Mouse (Mus musculus) CH12.LX (cell line): ENCODE measurements around the gene Wdr26. TPM values are rescaled to one million over a fixed set of nuclear protein-coding genes. Genes with fewer than 3 reads are reported as not detected.

Experiments used
- DNase-seq: peaks from one replicate; pipeline ENCODE4 v3.0.0-alpha.2; 2013; ENCODE audit errors: extremely low read depth
- H3K27ac ChIP-seq: 2 replicates; pipeline ENCODE4 v1.5.1; 2012; ENCODE audit warnings: low read depth, mild to moderate bottlenecking, control low read depth, moderate library complexity; ENCODE audit not compliant: insufficient read depth
- H3K27me3 ChIP-seq: replicated peaks from 2 replicates; pipeline ENCODE3; 2012; ENCODE audit warnings: inconsistent platforms
- H3K36me3 ChIP-seq, 2 experiments: replicated peaks in 1 of 2; 2 replicates each; pipeline versions ENCODE3 to v1.6.1; 2012; ENCODE audit warnings: inconsistent platforms in 1 of 2, low read length in 1 of 2, mild to moderate bottlenecking in 1 of 2, mixed read lengths in 1 of 2, moderate library complexity in 1 of 2; ENCODE audit not compliant: control insufficient read depth in 1 of 2, insufficient read depth in 1 of 2
- H3K4me1 ChIP-seq, 2 experiments: 2 replicates each; pipeline ENCODE4 v1.6.1; 2012; ENCODE audit warnings: inconsistent platforms in 1 of 2, moderate library complexity in 1 of 2; ENCODE audit not compliant: insufficient read depth in 2 of 2, control insufficient read depth in 1 of 2
- H3K4me2 ChIP-seq: 2 replicates; pipeline ENCODE4 v1.6.1; 2012; ENCODE audit warnings: low read depth, mild to moderate bottlenecking, control low read depth; ENCODE audit not compliant: poor library complexity, insufficient read depth, severe bottlenecking
- H3K4me3 ChIP-seq, 3 experiments: fragments of 150-350 bp in 1 of 3; sonication (generic) in 1 of 3; replicated peaks in 1 of 3; 2 replicates each; pipeline versions ENCODE3 to v1.5.1; 2011 to 2012; ENCODE audit warnings: low read depth in 2 of 3, low read length in 2 of 3, mild to moderate bottlenecking in 2 of 3, moderate library complexity in 2 of 3, control low read depth in 1 of 3, improper control_type of control experiment in 1 of 3, inconsistent platforms in 1 of 3, mixed read lengths in 1 of 3; ENCODE audit not compliant: poor library complexity in 1 of 3
- H3K79me2 ChIP-seq: replicated peaks from 2 replicates; pipeline ENCODE4 v1.6.1; 2012; ENCODE audit warnings: mild to moderate bottlenecking, moderate library complexity; ENCODE audit not compliant: control insufficient read depth, poor library complexity, insufficient read depth, severe bottlenecking; ENCODE audit errors: extremely low read depth
- H3K9ac ChIP-seq: 2 replicates; pipeline ENCODE4 v1.6.1; 2012; ENCODE audit warnings: low read depth, mild to moderate bottlenecking, control low read depth, moderate library complexity; ENCODE audit not compliant: insufficient read depth
- H3K9me3 ChIP-seq: replicated peaks from 2 replicates; pipeline ENCODE3; 2012; ENCODE audit warnings: low read length, inconsistent platforms, mixed read lengths
- BHLHE40 ChIP-seq: IDR thresholded peaks from 2 replicates; pipeline ENCODE4 v1.6.1; 2011; ENCODE audit warnings: mild to moderate bottlenecking, low read depth, low read length, improper control_type of control experiment
- CHD1 ChIP-seq: IDR thresholded peaks from 2 replicates; pipeline ENCODE4 v1.6.1; 2012; ENCODE audit warnings: low read depth, low read length, improper control_type of control experiment, inconsistent platforms
- CHD2 ChIP-seq: IDR thresholded peaks from 2 replicates; pipeline ENCODE4 v1.6.1; 2011; ENCODE audit warnings: low read length, improper control_type of control experiment
- CTCF ChIP-seq, 2 experiments: IDR thresholded peaks in 1 of 2; conservative IDR thresholded peaks in 1 of 2; 2 replicates each; pipeline ENCODE4 v1.5.1; 2011 to 2012; ENCODE audit warnings: low read depth in 2 of 2, low read length in 2 of 2, improper control_type of control experiment in 1 of 2, inconsistent platforms in 1 of 2, mild to moderate bottlenecking in 1 of 2, moderate library complexity in 1 of 2
- E2F4 ChIP-seq: IDR thresholded peaks from 2 replicates; pipeline ENCODE4 v1.6.1; 2011; ENCODE audit warnings: low read depth, low read length, improper control_type of control experiment; ENCODE audit not compliant: insufficient replicate concordance
- ELF1 ChIP-seq: IDR thresholded peaks from 2 replicates; pipeline ENCODE4 v1.6.1; 2014; ENCODE audit warnings: low read depth, mild to moderate bottlenecking, inconsistent platforms, low read length, improper control_type of control experiment
- EP300 ChIP-seq: IDR thresholded peaks from 2 replicates; pipeline ENCODE4 v1.6.1; 2011; ENCODE audit warnings: low read length, improper control_type of control experiment
- ETS1 ChIP-seq: conservative IDR thresholded peaks from 2 replicates; pipeline ENCODE4 v1.6.1; 2012; ENCODE audit warnings: low read depth, mild to moderate bottlenecking, inconsistent platforms, low read length, improper control_type of control experiment, moderate library complexity
- GABPA ChIP-seq: IDR thresholded peaks from 2 replicates; pipeline ENCODE4 v1.6.1; 2012; ENCODE audit warnings: low read depth, low read length, improper control_type of control experiment, inconsistent platforms; ENCODE audit not compliant: insufficient replicate concordance
- HCFC1 ChIP-seq: IDR thresholded peaks from 2 replicates; pipeline ENCODE4 v1.6.1; 2012; ENCODE audit warnings: low read depth, mild to moderate bottlenecking, inconsistent platforms, low read length, improper control_type of control experiment
- IRF4 ChIP-seq: IDR thresholded peaks from 2 replicates; pipeline ENCODE4 v1.6.1; 2014; ENCODE audit warnings: low read depth, mild to moderate bottlenecking, inconsistent platforms, low read length, improper control_type of control experiment
- JUN ChIP-seq: IDR thresholded peaks from 2 replicates; pipeline ENCODE4 v1.6.1; 2011; ENCODE audit warnings: low read depth, mild to moderate bottlenecking, low read length, improper control_type of control experiment, moderate library complexity; ENCODE audit not compliant: insufficient read depth
- JUND ChIP-seq: conservative IDR thresholded peaks from 2 replicates; pipeline ENCODE4 v1.6.1; 2011; ENCODE audit warnings: low read depth, low read length, improper control_type of control experiment
- KAT2A ChIP-seq: IDR thresholded peaks from 2 replicates; pipeline ENCODE4 v1.6.1; 2012; ENCODE audit warnings: low read length, improper control_type of control experiment, inconsistent platforms; ENCODE audit not compliant: insufficient replicate concordance
- MAFK ChIP-seq: IDR thresholded peaks from 2 replicates; pipeline ENCODE4 v1.6.1; 2011; ENCODE audit warnings: low read length, improper control_type of control experiment; ENCODE audit not compliant: insufficient replicate concordance
- MAX ChIP-seq: IDR thresholded peaks from 2 replicates; pipeline ENCODE4 v1.6.1; 2011; ENCODE audit warnings: low read length, improper control_type of control experiment
- MAZ ChIP-seq: IDR thresholded peaks from 2 replicates; pipeline ENCODE4 v1.6.1; 2012; ENCODE audit warnings: low read depth, mild to moderate bottlenecking, inconsistent platforms, low read length, improper control_type of control experiment, moderate library complexity
- MEF2A ChIP-seq: IDR thresholded peaks from 2 replicates; pipeline ENCODE4 v1.6.1; 2014; ENCODE audit warnings: low read depth, mild to moderate bottlenecking, inconsistent platforms, low read length, improper control_type of control experiment, borderline replicate concordance
- MXI1 ChIP-seq: IDR thresholded peaks from 2 replicates; pipeline ENCODE4 v1.6.1; 2011; ENCODE audit warnings: mild to moderate bottlenecking, low read depth, low read length, improper control_type of control experiment
- MYC ChIP-seq: IDR thresholded peaks from 2 replicates; pipeline ENCODE4 v1.6.1; 2011; ENCODE audit warnings: low read depth, mild to moderate bottlenecking, improper control_type of control experiment, low read length
- NELFE ChIP-seq: IDR thresholded peaks from 2 replicates; pipeline ENCODE4 v1.6.1; 2011; ENCODE audit warnings: low read depth, low read length, improper control_type of control experiment
- NRF1 ChIP-seq: IDR thresholded peaks from 2 replicates; pipeline ENCODE4 v1.6.1; 2014; ENCODE audit warnings: low read depth, mild to moderate bottlenecking, inconsistent platforms, low read length, improper control_type of control experiment, moderate library complexity
- PAX5 ChIP-seq: IDR thresholded peaks from 2 replicates; pipeline ENCODE4 v1.6.1; 2012; ENCODE audit warnings: low read length, inconsistent platforms, mixed read lengths
- POLR2A ChIP-seq: IDR thresholded peaks from 2 replicates; pipeline ENCODE4 v1.6.1; 2011; ENCODE audit warnings: low read depth, mild to moderate bottlenecking, improper control_type of control experiment, low read length
- POLR2AphosphoS2 ChIP-seq: IDR thresholded peaks from 2 replicates; pipeline ENCODE4 v1.6.1; 2011; ENCODE audit warnings: low read depth, low read length, improper control_type of control experiment
- RAD21 ChIP-seq: IDR thresholded peaks from 2 replicates; pipeline ENCODE4 v1.6.1; 2011; ENCODE audit warnings: low read depth, mild to moderate bottlenecking, low read length, improper control_type of control experiment, moderate library complexity
- RCOR1 ChIP-seq: conservative IDR thresholded peaks from 2 replicates; pipeline ENCODE4 v1.6.1; 2012; ENCODE audit warnings: low read depth, mild to moderate bottlenecking, inconsistent platforms, low read length, improper control_type of control experiment
- SIN3A ChIP-seq: IDR thresholded peaks from 2 replicates; pipeline ENCODE4 v1.6.1; 2012; ENCODE audit warnings: low read length, improper control_type of control experiment, inconsistent platforms
- SMC3 ChIP-seq: IDR thresholded peaks from 2 replicates; pipeline ENCODE4 v1.6.1; 2011; ENCODE audit warnings: low read depth, low read length, improper control_type of control experiment
- TBP ChIP-seq: conservative IDR thresholded peaks from 2 replicates; pipeline ENCODE4 v1.6.1; 2011; ENCODE audit warnings: low read depth, low read length, improper control_type of control experiment
- TCF12 ChIP-seq: IDR thresholded peaks from 2 replicates; pipeline ENCODE4 v1.6.1; 2014; ENCODE audit warnings: low read depth, mild to moderate bottlenecking, inconsistent platforms, low read length, improper control_type of control experiment
- UBTF ChIP-seq: IDR thresholded peaks from 2 replicates; pipeline ENCODE4 v1.6.1; 2012; ENCODE audit warnings: low read depth, mild to moderate bottlenecking, inconsistent platforms, low read length, improper control_type of control experiment, moderate library complexity
- USF1 ChIP-seq: IDR thresholded peaks from 2 replicates; pipeline ENCODE4 v1.6.1; 2014; ENCODE audit warnings: low read depth, mild to moderate bottlenecking, inconsistent platforms, low read length, improper control_type of control experiment
- USF2 ChIP-seq: conservative IDR thresholded peaks from 2 replicates; pipeline ENCODE4 v1.6.1; 2011; ENCODE audit warnings: low read depth, low read length, improper control_type of control experiment
- ZC3H11A ChIP-seq: IDR thresholded peaks from 2 replicates; pipeline ENCODE4 v1.6.1; 2012; ENCODE audit warnings: low read depth, mild to moderate bottlenecking, inconsistent platforms, low read length, improper control_type of control experiment
- ZKSCAN1 ChIP-seq: IDR thresholded peaks from 2 replicates; pipeline ENCODE4 v1.6.1; 2012; ENCODE audit warnings: low read depth, inconsistent platforms, low read length, improper control_type of control experiment, borderline replicate concordance
- ZMIZ1 ChIP-seq: IDR thresholded peaks from 2 replicates; pipeline ENCODE4 v1.6.1; 2012; ENCODE audit warnings: low read depth, mild to moderate bottlenecking, inconsistent platforms, low read length, improper control_type of control experiment
- ZNF384 ChIP-seq: IDR thresholded peaks from 2 replicates; pipeline ENCODE4 v1.6.1; 2012; ENCODE audit warnings: low read depth, low read length, improper control_type of control experiment, inconsistent platforms
- dilution Hi-C: fragments of 300-500 bp; cut with MboI; formaldehyde crosslinking; loops from 2 replicates; pipeline ENCODE4 v1.14.3; 2020; ENCODE audit warnings: low sequenced_read_pairs; ENCODE audit not compliant: extremely low pct_unique_long_range_greater_than_20kb, extremely low pct_ligation_motif_present
- in situ Hi-C: fragments of 300-500 bp; cut with MboI; formaldehyde crosslinking; loops from 3 replicates; pipeline ENCODE4 v1.14.3; 2019; ENCODE audit warnings: low sequenced_read_pairs, low pct_ligation_motif_present, low pct_unique_long_range_greater_than_20kb, mixed read lengths
- polyA plus RNA-seq: library from polyadenylated mRNA; unstranded; fragments of >175 nt; gene quantifications from 2 replicates; pipeline ENCODE4 v1.2.1, GENCODE M21; 2012; ENCODE audit warnings: low read depth; ENCODE audit not compliant: insufficient read length
- total RNA-seq, 2 experiments: library from RNA; depleted of rRNA; stranded (reverse); fragments of 300-350 nt in 1 of 2; fragments of >200 nt in 1 of 2; gene quantifications; 2 replicates each; pipeline ENCODE4 v1.2.3; 2012 to 2014

The Wdr26 gene
- total RNA-seq (2012; rRNA removed), result 32.4 and 32.9 TPM in 2 replicates
- 34.2 and 38.7 TPM in 2 replicates for total RNA-seq (2014; rRNA removed)
- polyA plus RNA-seq, result 50.8 and 65.0 TPM in 2 replicates

- dilution Hi-C loops, result no loop called here
- Histone ChIP-seq H3K79me2 (peaks cover 33% of the 10 kb centered on the region), H3K27ac (peak within 1 kb of the TSS; percentile 51), H3K36me3 (peaks cover 6 to 17% of the 10 kb centered on the region in 2 experiments), H3K9ac (peak within 1 kb of the TSS; percentile 91)
- TF ChIP-seq E2F4 (no peak), EP300 (no peak), MAFK (no peak), HCFC1 (peak; percentile 76), ZMIZ1 (peak; percentile 70), POLR2AphosphoS2 (no peak), RAD21 (peak; percentile 40), ZKSCAN1 (no peak), BHLHE40 (peak; percentile 98), NRF1 (0 out of 2 replicates have a peak, but pooled peaks have one; percentile 33), NELFE (no peak; the same call in 1 of the 2 replicates), GABPA (no peak), KAT2A (no peak), TBP (0 out of 2 replicates have a peak, but pooled peaks have one; percentile 33), CTCF (conservative IDR thresholded peaks at IDR 0.05 in 1 of 2, IDR thresholded peaks at IDR 0.05 in 1 of 2; ENCODE audit: low read depth in 2 of 2, low read length in 2 of 2) (peak in 1 of 2 experiments; percentile 37; a peak in 2 of 4 replicates), MEF2A (peak; percentile 20; the same call in 1 of the 2 replicates), MYC (peak; percentile 26; the same call in 1 of the 2 replicates), POLR2A (peak; percentile 75), ZC3H11A (no peak), RCOR1 (0 out of 2 replicates have a peak, but pooled peaks have one; percentile 40), ZNF384 (no peak), ELF1 (peak; percentile 64), CHD2 (no peak), JUN (no peak), MAX (peak; percentile 72), PAX5 (no peak), SIN3A (peak; percentile 88), UBTF (no peak; the same call in 1 of the 2 replicates), JUND (no peak), MXI1 (peak; percentile 96), TCF12 (peak; percentile 69), MAZ (peak; percentile 53; the same call in 1 of the 2 replicates), CHD1 (no peak), IRF4 (no peak; the same call in 1 of the 2 replicates), ETS1 (peak; percentile 51), SMC3 (peak; percentile 35), USF1 (no peak), USF2 (no peak)
- TF ChIP-seq, all 38 proteins: peak for 19
- peak; percentile 79 for DNase-seq
- Histone ChIP-seq H3K9me3 (no peaks in the 10 kb centered on the region), H3K4me2 (peak within 1 kb of the TSS; percentile 52), H3K4me1 (peaks cover 2 to 26% of the 10 kb centered on the region in 2 experiments; a peak in 3 of 4 replicates), H3K27me3 (no peaks in the 10 kb centered on the region), H3K4me3 (peak within 1 kb of the TSS; percentile 84 to 91 (median 87))
- in situ Hi-C loops, result no loop called here
These were observed at the start of gene Wdr26 for GRCm38 (mm10) chr1:181211920-181212633. Gene Wdr26 (minus strand): TSS chr1:181212001.
